Mouse (Mus musculus) stomach, embryonic 14.5 days (tissue): Measurements from ENCODE around the gene Ccdc141. TPM values are rescaled to one million over a fixed set of nuclear protein-coding genes. Genes with fewer than 3 reads are reported as not detected.

Experiments used
- ATAC-seq: fragments of 200-750 bp; cut with Nextera tagmentation; 2 replicates; pipeline ENCODE4 v1.8.0; 2017; ENCODE audit warnings: low read depth, moderate TSS enrichment; ENCODE audit not compliant: insufficient number of reproducible peaks, insufficient read depth, low FRiP score
- H3K27ac ChIP-seq: fragments of 300-500 bp; sonication (generic); 2 replicates; pipeline ENCODE4 v1.5.1; 2014; ENCODE audit warnings: mild to moderate bottlenecking, low read length, moderate library complexity, mixed read lengths
- H3K27me3 ChIP-seq: fragments of 300-500 bp; sonication (generic); 2 replicates; pipeline ENCODE4 v1.6.1; 2014; ENCODE audit warnings: low read length, control low read depth, mixed read lengths; ENCODE audit not compliant: control insufficient read depth, insufficient read depth
- H3K36me3 ChIP-seq: fragments of 300-500 bp; sonication (generic); 2 replicates; pipeline ENCODE4 v1.6.1; 2014; ENCODE audit warnings: mild to moderate bottlenecking, control low read depth, low read length, moderate library complexity, mixed read lengths; ENCODE audit not compliant: control insufficient read depth, insufficient read depth
- H3K4me1 ChIP-seq: fragments of 300-500 bp; sonication (generic); 2 replicates; pipeline ENCODE4 v1.6.1; 2014; ENCODE audit warnings: low read length, control low read depth, mixed read lengths; ENCODE audit not compliant: control insufficient read depth, insufficient read depth
- H3K4me2 ChIP-seq: fragments of 300-500 bp; sonication (generic); replicated peaks from 2 replicates; pipeline ENCODE4 v1.6.1; 2014; ENCODE audit warnings: low read depth, low read length, control low read depth
- H3K4me3 ChIP-seq: fragments of 300-500 bp; sonication (generic); 2 replicates; pipeline ENCODE4 v1.5.1; 2014; ENCODE audit warnings: low read depth, low read length, control low read depth
- H3K9ac ChIP-seq: fragments of 300-500 bp; sonication (generic); replicated peaks from 2 replicates; pipeline ENCODE4 v1.6.1; 2014; ENCODE audit warnings: low read depth, mild to moderate bottlenecking, control low read depth, low read length, moderate library complexity, mixed read lengths
- H3K9me3 ChIP-seq: fragments of 300-500 bp; sonication (generic); 2 replicates; pipeline ENCODE4 v1.6.1; 2016; ENCODE audit warnings: low read depth, low read length, control low read depth; ENCODE audit not compliant: control insufficient read depth
- WGBS: fragments of 180-500 bp; shearing (Covaris S2); extraction: QIAGEN DNeasy Blood & Tissue Kit; methylation state at CpG from one replicate; pipeline ENCODE4 v1.1.7; 2014; 5-methylcytosine and 5-hydroxymethylcytosine counted together
- microRNA-seq: library from miRNA; unstranded; fragments of <30 nt; microRNA quantifications from one replicate; pipeline ENCODE4, GENCODE M21; 2016
- polyA plus RNA-seq: library from polyadenylated mRNA; unstranded; fragments of >200 nt; fragmentation: Nextera tagmentation; extraction: Ambion mirVana; gene quantifications from 2 replicates; pipeline ENCODE4 v1.2.1, GENCODE M21; 2014

Gene Ccdc141
- polyA plus RNA-seq, 1 experiment from 2014 or later: 11.2 TPM

DNA sequence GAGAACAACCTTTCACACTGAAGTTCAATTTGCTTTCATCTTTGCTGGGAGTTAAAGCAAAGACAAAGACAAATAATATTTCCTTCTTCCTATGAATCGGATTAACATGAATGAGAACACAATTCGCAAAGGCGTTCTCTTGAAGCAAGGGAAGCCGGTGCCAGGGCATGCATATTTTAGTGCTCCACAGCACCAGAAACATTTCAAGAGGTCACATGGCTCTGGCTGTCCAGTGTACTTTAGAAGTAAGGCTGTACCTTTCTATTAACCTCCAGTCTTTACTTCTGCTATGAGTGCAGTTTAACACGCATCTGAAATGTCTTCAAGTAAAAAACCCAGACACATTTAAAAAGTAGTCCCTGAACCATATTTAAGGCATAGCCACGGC is 208.4 kb downstream of the Ccdc141 start:
- Histone ChIP-seq H3K36me3 (no peaks in the 10 kb centered on the region), H3K4me3 (no peak overlapping the region), H3K27me3 (no peaks in the 10 kb centered on the region), H3K9ac (no peak overlapping the region), H3K27ac (no peak overlapping the region), H3K9me3 (no peaks in the 10 kb centered on the region), H3K4me2 (no peak overlapping the region), H3K4me1 (no peaks in the 10 kb centered on the region)
- no peak for ATAC-seq
- WGBS: 65% methylated on average over 6 of the region's 6 CpGs

DNA sequence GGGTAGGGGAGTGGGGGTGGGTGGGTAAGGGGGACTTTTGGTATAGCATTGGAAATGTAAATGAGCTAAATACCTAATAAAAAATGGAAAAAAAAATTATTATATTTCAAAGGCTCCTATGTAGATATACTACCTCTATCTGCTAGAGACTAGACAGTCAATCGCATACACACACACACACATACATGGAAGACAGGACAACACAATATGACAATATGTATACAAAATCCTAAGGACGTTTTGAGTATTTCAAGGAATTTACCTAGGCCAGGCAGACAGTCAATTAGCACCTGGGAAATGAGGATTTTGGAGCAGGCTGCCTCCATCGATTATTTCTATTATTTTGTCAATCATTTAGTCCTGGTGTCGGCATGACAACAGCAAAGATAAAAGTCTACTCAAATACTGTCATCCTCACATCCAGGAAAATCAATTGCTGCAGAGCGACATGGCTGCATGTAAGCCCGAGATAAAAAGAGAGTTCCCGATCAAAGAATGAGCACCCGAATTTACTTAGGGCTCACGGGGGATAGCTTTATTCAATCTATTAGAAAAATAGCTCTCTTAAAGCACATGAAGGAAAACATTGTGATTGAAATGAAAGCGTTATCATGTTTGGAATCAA is 208.9 kb downstream of the Ccdc141 start:
- Histone ChIP-seq H3K4me2 (no peak overlapping the region), H3K4me3 (no peak overlapping the region), H3K36me3 (no peaks in the 10 kb centered on the region), H3K27me3 (no peaks in the 10 kb centered on the region), H3K4me1 (no peaks in the 10 kb centered on the region), H3K9me3 (no peaks in the 10 kb centered on the region), H3K9ac (no peak overlapping the region), H3K27ac (no peak overlapping the region)
- no peak for ATAC-seq
- 65% methylated on average over 10 of the region's 10 CpGs for WGBS

Small RNAs within 50 kb of the gene (microRNA-seq; reads per million reads assigned to microRNA genes)
- not detected for gene Gm44360

Other genes with a start within 250 kb of the Ccdc141 start
- gene Ttn, start 188.1 kb downstream of the Ccdc141 start, polyA plus RNA-seq: 0.14 and 0.25 TPM in 2 replicates
- 19.8 and 20.3 TPM in 2 replicates for gene Sestd1, start 110.0 kb upstream of the Ccdc141 start, polyA plus RNA-seq